Mouse (Mus musculus) thymus, postnatal 36 days (tissue): ENCODE measurements at regions not wholly inside any gene's neighbourhood (a gene's known extent, or its start where the extent isn't known, plus 50 kb on each side); places are given as distances from the start of the nearest gene placed in this dataset.
A peak's percentile ranks its signal among the peaks of the same experiment; 100 is the strongest.
"Not testable (repeated sequence)": the region's sequence is repeated elsewhere in the genome, so short reads cannot be mapped to it uniquely, and the experiment has no call there.

Experiments used
- DNase-seq, 2 experiments: peaks; one replicate each; pipeline ENCODE4 v3.0.0; 2022; ENCODE audit warnings: mixed read lengths in 2 of 2

- DNase-seq, result no peak
Observed at GRCm38 (mm10) chr11:23079936-23080794, 72.8 kb downstream of the Fam161a start.

- no peak for DNase-seq
Observed at GRCm38 (mm10) chr11:23081616-23082015, 74.3 kb downstream of the Fam161a start.

- not testable (repeated sequence) for DNase-seq
Observed at GRCm38 (mm10) chr11:23083811-23084210, 76.5 kb downstream of the Fam161a start.

- no peak for DNase-seq
Observed at GRCm38 (mm10) chr11:23095287-23095686, 88.0 kb downstream of the Fam161a start.

- DNase-seq, result not testable (repeated sequence)
Observed at GRCm38 (mm10) chr11:23095723-23096122, 88.4 kb downstream of the Fam161a start.

- DNase-seq, result no peak
Observed at GRCm38 (mm10) chr11:23096451-23097222, 89.3 kb downstream of the Fam161a start.

- no peak for DNase-seq
Observed at GRCm38 (mm10) chr11:23097223-23097490, 89.8 kb downstream of the Fam161a start.

- no peak for DNase-seq
Observed at GRCm38 (mm10) chr11:23114636-23115035, 107.3 kb downstream of the Fam161a start.

- DNase-seq, result no peak
Observed at GRCm38 (mm10) chr11:23120533-23121210, 113.3 kb downstream of the Fam161a start.

GRCm38 (mm10) chr11:23124198-23124951 lies 117.0 kb downstream of the Fam161a start:
- DNase-seq, result peak; percentile 20 to 28

- DNase-seq, result no peak
Observed at GRCm38 (mm10) chr11:23131122-23131521, 123.8 kb downstream of the Fam161a start.

- DNase-seq, result no peak
Observed at GRCm38 (mm10) chr11:23131632-23132031, 124.2 kb upstream of the Xpo1 start.

GRCm38 (mm10) chr11:23140429-23141099 lies 115.3 kb upstream of the Xpo1 start:
- no peak for DNase-seq

GRCm38 (mm10) chr11:23141100-23141837 lies 114.6 kb upstream of the Xpo1 start:
- no peak for DNase-seq

- no peak for DNase-seq
Observed at GRCm38 (mm10) chr11:23148048-23148596, 107.7 kb upstream of the Xpo1 start.

GRCm38 (mm10) chr11:23149556-23150244 lies 106.1 kb upstream of the Xpo1 start:
- DNase-seq, result no peak

GRCm38 (mm10) chr11:23154851-23155250 lies 101.0 kb upstream of the Xpo1 start:
- DNase-seq, result no peak

- no peak for DNase-seq
Observed at GRCm38 (mm10) chr11:23168546-23169218, 87.2 kb upstream of the Xpo1 start.

GRCm38 (mm10) chr11:23169742-23170428 lies 86.0 kb upstream of the Xpo1 start:
- no peak for DNase-seq
